Mouse (Mus musculus) ES-CJ7 (cell line): ENCODE measurements around the gene Sgms2.
"Not testable (repeated sequence)": the region's sequence is repeated elsewhere in the genome, so short reads cannot be mapped to it uniquely, and the experiment has no call there.

Experiments
- DNase-seq: peaks from one replicate; pipeline ENCODE4 v3.0.0; 2011; ENCODE audit warnings: low read depth, low spot score

The Sgms2 gene

DNA sequence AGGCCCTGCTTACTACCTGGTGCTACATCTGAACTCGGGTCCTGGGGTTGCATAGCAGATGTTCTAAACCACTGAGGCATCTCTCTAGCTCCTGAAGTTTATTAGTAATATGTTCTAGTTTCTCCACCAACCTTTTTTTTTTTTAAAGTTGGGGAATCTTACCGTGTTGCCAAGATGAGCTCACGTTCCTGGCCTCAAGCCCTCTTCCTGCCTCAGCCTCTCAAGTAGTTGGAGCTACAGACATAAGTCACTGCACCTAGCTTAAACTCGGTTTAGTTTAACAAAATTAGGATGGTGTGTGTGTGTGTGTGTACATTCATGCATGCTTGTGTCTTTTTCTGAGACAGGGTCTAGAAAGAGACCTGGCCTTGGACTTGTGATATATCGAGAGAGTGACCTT lies 132.2 kb downstream of the Sgms2 start:
- no peak for DNase-seq

DNA sequence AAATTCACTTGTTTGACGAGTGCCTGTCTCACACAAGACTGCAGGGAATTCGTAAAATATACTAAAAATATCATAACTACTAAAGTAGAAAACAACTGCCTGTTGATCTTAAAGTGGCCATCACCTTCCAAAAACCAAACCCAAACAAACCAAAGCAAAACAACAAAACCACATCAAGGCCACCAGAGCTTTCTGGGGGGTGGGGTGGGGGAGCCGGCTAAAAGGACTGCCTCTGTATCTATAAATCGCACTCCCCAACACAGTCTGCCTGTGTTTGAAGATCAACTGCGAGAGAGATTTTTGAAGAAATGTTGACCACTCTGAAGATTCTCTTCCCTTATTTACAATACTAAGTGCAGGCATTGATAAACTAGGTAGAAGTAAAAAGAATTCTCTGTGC lies 133.0 kb downstream of the Sgms2 start:
- DNase-seq = no peak

- DNase-seq = no peak
Measured at GRCm38 (mm10) chr3:131357643-131358042, 133.6 kb downstream of the Sgms2 start.

- DNase-seq = no peak
Measured at GRCm38 (mm10) chr3:131356026-131356425, 135.2 kb downstream of the Sgms2 start.

- no peak for DNase-seq
Measured at GRCm38 (mm10) chr3:131350539-131350938, 140.7 kb downstream of the Sgms2 start.

- no peak for DNase-seq
Measured at GRCm38 (mm10) chr3:131349013-131349412, 142.2 kb downstream of the Sgms2 start.

- DNase-seq = no peak
Measured at GRCm38 (mm10) chr3:131348579-131348950, 142.6 kb downstream of the Sgms2 start.

GRCm38 (mm10) chr3:131347831-131348578 lies 143.2 kb downstream of the Sgms2 start:
- peak; percentile 67 for DNase-seq

DNA sequence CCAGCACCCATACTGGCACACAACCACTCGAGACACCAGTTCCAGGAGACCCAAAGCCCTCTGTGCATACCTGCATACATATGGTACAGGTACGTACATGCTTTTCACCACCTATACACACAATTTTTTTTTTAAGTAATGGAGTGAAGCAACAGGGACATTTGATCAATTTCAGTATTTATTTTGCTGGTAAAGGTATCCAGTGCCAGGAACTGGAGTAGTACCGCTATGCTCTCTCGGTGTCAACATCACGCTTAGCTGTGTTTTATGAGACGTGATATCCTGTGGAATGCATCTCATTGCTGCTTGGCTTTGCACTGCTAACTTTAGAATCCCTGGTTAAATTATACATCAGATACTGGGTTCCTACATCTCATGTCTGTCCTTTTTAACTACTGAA lies 145.3 kb downstream of the Sgms2 start:
- no peak for DNase-seq

DNA sequence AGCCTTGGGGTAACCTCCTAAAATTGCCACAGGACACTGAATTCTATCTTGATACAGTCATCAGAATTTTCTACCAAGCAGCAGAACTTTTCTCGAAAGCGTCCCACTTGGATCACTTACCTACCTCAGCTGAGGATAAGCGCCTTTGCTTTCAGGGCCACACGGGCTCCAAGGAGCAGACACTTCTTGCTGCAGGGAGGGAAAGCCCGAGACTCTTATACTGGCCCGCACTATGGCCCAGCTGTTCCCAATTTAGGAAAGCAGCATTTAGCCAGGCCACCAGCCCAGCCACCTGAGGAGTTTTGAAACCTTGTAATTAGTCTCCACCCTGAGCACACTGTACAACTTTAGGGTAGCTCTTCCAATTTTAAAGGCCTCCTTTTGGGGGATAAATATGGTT lies 147.9 kb downstream of the Sgms2 start:
- DNase-seq = no peak

GRCm38 (mm10) chr3:131340885-131341284 lies 150.3 kb downstream of the Sgms2 start:
- DNase-seq = no peak

DNA sequence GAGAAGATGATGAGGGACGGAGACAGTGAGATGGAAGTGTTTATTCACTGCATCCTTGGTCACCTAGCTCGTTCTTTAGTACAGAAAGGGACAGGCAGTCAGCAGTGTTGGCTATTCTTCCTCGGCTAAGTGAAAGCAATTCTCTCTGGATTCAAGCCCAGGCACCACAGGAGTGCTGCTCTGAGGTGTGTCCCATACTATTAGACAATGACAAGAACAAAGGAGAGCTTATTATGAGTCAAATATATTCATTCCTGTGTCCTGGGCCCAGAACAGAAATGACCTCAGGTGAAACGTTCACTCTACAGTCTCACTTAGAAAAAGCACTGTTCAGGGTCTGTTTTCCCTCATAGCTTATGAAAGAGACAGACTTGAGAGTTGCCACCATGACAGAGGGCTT lies 151.9 kb downstream of the Sgms2 start:
- DNase-seq = peak; percentile 68

DNA sequence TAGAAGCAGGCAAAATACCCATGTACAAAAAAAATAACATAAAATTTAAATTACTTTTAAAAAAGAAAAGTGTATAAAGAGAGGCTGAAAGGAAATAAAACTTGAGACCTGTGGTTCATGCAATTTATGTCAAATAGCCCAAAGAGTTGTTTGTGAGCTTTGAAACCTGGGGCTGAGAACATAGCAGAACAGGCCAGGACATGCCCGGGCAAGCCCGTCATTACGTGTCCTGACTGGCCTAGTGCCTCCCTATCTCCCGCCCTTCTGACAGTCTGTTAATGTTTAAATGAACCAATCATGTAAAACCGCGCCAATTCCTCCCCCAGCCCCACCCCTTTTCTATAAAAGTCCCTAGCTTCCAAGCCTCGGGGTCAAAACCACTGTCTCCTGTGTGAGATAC lies 153.5 kb downstream of the Sgms2 start:
- DNase-seq = not testable (repeated sequence)

DNA sequence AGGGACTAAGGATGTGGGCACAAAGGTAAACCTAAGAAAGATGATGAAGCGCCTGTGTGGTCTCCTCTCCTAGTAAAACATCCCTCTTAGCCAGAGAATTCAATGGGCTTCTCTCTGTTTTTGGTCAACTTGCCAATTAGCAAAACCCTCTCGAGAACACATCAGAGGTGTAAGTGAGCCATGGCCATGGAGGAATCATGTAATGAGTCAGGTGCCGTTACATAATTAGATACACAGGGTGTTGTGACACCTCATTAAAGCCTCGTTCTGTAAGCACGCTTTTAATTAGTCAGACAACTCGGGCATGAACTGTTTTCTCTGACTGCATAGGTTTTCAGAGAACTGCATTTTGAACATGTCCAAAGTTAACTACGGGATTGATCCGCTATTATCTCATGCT lies 154.6 kb downstream of the Sgms2 start:
- DNase-seq = no peak

DNA sequence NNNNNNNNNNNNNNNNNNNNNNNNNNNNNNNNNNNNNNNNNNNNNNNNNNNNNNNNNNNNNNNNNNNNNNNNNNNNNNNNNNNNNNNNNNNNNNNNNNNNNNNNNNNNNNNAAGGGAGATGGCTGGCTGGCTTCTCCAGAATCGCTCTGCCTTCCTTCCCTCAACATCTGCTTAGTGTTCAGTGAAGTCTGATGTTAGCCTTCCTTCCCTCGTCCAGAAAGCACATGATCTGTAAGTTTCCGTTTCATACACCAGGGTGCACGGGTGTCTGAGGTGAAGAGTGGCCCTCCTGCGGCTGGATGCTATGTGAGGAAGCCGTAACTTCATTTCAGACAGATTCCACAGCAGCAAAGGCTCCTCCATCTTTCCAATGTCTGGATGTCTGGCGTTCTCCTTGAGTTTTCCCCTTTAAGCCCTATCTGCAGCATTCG lies 156.1 kb downstream of the Sgms2 start:
- no peak for DNase-seq

DNA sequence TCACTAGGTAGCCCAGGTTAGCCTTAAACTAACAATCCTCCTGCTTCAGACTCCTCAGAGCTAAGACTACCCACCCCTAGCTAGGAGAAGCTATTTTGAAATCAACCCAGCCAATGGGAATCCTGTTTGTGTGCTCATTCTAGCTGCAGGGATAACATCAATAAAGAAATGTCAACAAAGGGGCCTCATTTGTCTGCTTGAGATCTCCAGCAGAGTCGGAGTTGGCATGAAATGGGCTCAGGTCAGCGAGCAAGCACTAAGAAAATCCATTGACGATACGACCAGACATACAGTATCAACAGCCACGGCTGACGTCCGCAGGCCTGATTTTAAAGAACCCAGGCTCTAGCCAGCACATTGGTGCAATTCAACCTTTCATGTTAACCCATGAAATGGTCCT lies 164.0 kb downstream of the Sgms2 start:
- DNase-seq = no peak

DNA sequence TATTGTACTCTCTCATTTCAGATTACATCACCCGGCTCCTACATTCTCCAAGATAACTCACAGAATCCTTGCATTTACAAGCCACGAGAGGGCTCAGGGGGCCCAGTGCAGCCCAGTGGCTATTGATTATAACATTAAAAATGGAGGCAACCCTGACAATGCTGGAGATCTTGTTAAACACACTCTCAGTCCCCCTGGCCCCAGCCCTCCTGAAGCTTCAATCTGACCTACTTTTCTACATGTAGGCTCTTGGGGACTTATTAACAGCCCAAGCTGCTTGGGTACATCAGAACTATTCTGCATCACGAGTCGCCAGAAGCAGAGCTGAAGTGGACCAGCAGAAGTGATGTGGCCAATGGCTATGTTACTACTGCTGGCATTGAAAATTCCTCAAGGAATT lies 164.6 kb downstream of the Sgms2 start:
- no peak for DNase-seq

GRCm38 (mm10) chr3:131322081-131322815 lies 169.0 kb downstream of the Sgms2 start:
- DNase-seq = peak; percentile 83

DNA sequence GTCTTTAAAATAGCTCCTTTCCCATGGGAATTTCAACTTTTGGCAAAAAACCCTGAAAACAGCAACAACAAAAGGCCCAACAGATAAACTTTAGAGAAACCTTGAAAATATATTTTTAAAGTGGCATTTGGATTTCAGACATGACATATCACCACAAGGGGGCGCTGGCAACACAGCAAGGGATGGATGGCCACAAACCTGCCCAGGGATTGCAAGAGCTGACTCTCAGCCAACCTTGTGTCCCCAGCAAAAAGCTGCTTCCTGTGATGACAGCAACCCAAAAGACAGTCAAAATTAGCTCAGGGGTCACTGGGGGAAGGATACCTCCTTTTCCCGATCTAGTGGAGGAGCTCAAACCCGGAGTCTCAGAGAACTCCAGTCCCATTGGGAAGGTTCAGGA lies 171.0 kb downstream of the Sgms2 start:
- peak; percentile 83 for DNase-seq

DNA sequence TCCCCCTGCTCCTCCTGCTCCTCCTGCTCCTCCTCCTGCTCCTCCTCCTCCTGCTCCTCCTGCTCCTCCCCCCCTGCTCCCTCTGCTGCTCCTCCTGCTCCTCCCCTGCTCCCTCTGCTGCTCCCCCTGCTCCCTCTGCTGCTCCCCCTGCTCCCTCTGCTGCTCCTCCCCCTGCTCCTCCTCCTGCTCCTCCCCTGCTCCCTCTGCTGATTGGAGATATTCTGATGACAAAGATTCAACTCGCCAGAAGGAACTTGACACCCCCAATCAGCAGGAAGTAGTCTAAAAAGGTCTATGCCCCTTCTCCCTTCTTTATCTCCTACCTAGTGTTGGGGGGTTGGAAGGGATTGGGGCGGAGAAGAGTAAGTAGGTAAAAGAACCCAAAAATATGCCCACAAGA lies 173.0 kb downstream of the Sgms2 start:
- DNase-seq = no peak

GRCm38 (mm10) chr3:131317126-131317525 lies 174.1 kb downstream of the Sgms2 start:
- no peak for DNase-seq

DNA sequence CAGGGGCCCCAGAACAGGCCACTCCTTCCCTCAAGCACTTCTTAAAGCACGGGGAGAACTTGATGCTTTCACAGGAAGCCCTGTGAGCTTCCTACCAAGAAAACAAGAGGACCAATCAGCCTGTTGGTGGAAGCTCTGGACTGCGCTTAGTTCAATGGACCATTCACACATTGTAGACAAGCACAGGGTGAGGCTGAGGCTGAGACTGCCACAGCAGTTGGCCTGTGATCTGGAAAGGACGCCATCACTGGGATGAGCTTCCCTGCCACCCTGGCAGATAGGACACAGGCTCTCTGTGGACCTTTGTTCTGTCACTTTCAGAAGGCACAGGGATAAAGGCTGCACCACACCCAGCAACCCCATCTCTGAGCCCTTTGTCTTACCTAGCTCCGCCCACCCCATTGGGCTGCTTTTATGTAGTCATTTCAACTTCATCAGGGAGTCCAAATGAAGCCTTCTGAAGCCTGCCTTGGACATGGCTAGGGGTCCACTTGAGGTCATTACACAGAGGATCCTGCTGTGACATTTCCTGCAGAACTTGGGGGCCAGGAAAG lies 175.2 kb downstream of the Sgms2 start:
- peak; percentile 61 for DNase-seq

GRCm38 (mm10) chr3:131312340-131312739 lies 178.9 kb downstream of the Sgms2 start:
- DNase-seq = no peak
